Mouse (Mus musculus): Measurements from ENCODE around the gene Zfr2.

Gene Zfr2

DNA sequence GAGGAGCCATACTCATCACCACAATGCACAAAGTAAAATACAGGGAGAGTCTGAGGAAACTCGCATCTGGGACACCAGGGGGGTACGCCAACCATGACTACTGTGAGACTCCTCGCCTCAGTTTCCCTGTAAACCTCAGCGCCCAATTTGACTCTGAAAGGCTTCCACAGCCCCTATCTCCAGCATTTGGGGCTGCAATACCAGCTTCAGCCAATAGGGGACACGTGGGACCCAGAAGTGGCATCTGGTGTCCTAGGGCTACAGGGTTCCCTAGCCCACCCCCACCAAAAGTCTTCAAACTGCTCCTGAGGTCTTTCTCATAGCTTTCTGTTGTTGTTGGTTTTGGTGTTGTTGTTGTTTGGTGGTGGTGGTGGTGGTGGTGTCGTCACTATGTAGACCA lies 55.6 kb downstream of the Zfr2 start:
- no peak for DNase-seq (ENCODE audit: low spot score)

DNA sequence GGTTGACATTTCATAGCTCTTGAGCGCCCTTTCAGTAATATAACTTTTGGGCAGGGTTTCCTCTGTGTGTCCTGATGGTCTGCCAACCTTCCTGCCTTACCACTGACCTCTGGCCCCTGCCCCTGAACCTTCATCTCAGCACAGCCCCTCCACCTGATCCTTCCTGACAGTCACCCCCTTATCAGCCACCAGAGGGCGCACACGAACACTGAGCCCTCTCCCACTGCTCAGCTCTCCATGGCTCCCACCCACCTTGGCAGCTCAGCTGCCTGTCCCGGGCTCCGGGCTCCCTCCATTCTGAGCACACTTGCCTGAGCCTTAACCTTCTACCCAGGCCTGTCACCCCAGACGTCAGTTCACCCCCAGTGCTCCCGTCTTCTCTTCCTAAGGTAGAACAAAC lies 56.3 kb downstream of the Zfr2 start:
- DNase-seq (ENCODE audit: low spot score), result peak; percentile 56

DNA sequence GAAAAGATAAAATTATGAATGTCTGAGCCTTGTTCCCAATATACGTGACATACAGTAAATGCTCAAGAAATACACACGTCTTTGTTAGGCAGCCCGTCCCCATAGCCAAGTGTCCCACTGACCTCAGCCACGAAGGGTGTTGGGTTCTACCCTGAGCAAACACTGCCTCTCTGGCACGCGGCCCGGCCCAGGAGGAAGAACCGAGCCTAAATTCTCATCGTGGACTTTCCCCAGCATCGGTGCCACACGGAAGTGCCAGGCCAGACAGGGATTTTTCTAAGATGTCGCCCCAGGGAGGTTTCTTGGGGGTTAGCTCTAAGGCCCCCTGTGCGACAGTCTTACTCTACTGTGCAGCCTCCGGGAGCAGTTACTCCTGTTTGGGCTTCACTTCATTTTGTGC lies 56.9 kb downstream of the Zfr2 start:
- no peak for DNase-seq (ENCODE audit: low spot score)

DNA sequence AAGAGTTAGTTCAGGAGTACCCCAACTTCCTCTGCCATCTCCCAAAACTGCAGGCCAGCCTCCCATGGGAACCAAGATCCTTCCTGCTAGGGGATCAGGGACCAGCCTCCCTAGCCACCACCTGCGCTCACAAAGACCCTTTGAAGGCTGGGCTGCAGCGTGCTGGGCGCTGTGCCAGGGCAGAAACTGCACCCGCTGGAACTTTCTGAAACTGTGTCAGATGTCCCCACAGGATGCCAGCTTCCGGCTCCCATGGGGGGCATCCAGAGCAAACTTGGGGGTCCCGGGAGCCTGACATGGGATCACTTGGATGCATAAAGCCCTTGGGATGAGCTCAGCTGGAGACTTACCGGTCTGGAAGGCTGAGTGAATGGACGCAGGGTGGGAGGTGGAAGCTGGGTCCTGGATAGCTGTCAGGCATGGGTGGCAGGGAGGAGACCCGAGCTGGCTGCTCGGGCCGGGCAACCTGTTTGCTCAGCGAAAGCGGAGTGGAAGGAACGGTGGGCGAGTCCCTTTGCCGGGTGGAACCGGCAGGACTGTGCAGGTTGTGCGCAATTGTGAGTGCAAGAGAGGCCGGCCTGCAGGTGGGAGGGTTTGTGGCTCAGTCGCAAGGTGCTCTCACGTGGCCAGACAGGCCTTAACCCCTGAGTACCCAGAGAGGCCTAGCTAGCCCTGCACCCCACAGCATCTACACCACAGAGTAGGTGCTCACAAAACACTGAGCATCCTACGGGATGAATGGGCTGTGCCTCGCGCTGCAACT lies 57.9 kb downstream of the Zfr2 start:
- no peak for DNase-seq (ENCODE audit: low spot score)

DNA sequence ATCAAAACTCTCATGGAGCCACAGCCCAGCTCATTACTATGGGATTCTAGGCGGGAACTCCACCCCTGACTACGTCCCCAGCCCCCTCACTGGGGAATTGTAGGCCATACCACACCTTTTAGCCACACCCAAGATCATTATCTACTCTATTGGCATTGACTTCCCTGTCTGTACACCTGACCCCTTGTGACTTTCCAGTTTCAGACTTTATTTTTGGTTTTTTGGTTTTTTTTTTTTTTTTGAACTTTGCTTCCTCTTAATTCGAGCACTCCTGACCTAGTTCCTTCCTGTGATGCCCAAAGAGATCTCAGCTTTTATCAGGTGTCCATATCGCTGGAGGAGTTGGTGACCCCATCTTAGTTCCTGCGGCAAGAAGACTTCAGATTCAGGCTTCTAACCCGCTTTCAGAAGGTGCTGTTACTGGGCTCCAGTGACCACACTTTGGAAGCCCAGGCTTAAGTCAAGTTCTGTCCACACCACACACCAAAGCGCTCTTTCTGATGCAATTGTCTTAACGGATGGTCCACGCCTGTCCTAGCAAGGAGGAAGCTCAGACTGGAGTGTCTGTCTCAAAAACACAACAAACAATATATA lies 58.7 kb downstream of the Zfr2 start, which contains the start of gene Tjp3:
TSS of gene Tjp3 (minus strand) at position 71 of the 594 bp plus-strand sequence.
- no peak for DNase-seq (ENCODE audit: low spot score)

DNA sequence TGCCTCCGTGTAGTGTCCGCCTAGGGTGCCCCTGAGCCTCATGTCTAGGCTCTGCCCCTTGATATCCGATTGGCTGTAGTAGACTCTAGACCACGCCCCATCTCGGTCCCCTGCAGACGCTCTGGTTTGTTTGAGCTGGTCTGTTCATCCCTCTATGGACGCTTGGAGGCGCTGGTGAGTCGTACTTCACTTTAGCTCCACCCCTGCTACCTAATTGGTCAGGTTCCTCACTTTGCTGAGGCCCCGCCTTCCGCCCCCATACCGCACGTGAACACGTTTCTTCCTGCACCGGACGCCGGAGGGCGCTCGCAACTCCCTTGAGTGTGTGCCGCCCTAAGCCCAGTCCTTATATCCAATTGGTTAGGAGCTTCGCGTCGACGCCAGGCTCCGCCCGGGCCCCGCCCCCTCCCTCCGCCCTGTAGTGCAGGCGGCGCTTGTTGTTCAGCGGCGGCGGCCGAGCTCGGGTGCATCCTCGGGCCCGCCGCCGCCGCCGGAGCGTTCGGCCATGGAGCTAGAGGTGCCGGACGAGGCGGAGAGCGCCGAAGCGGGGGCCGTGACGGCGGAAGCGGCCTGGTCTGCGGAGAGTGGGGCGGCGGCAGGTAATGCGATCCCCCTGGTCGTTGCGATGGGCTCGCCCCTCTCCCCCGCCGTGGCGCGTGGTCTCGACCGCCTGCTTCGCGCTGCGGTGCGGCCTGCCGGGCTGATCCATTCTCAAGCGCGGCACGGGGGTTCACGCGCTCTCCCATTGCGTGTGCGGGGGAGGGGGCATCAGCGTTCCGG lies 59.8 kb downstream of the Zfr2 start, which contains the start of gene Pip5k1c:
TSS of gene Pip5k1c (plus strand) at position 410 of the 780 bp plus-strand sequence.
- peak; percentile 97 for DNase-seq (ENCODE audit: low spot score)

DNA sequence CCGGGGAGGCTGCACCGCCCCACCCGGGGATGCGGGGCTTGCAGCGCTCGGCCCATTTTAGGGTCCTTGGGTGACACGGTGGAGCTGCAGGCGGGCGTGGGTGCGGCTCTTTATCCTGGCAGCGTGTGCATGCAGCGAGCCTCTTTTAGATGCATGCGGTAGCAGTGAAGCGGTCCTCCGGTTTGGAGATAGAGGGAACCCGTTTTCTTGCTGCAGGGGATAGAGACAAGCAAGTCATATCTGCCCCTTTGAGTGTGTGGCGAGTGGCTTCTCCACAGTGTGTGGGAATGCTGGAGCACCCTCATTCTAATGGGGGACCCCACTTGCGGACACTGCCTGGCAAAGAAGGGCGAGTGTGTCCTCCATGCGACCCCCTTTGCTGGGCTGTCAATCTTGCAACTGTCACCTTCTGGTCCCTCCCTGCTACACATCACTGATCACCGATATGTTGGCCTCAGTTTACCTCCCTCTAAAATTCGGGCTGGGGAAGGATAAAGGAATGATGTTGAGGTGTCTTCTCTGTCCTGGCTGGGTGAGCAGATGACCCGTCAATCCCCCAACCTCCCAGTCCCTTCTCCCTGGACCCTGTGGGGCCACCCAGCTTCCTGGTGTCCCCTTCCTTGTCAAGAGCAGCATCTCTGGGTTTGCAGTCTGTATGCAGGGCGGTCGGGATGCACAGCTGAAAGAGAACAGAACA lies 60.5 kb downstream of the Zfr2 start:
- DNase-seq (ENCODE audit: low spot score), result no peak

DNA sequence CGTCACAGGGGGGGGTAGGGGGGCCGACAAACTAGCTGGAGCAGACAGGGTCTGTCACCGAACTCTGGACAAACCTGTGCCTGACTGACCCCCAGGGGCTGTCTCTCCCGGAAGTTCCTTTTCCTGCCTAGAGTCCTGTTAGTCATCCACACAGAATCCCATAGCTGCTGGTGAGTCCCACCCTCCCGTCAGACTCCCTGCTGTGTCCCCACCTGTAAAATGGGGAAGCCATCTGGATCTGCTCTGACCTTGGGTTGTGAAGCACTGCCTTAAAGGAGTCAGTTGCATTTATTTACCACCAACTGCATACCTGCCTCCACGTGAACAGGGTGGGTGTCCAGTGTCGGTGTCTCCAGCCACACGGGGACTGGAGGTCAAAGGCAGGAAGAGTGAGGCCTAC lies 61.5 kb downstream of the Zfr2 start:
- DNase-seq (ENCODE audit: low spot score), result no peak

DNA sequence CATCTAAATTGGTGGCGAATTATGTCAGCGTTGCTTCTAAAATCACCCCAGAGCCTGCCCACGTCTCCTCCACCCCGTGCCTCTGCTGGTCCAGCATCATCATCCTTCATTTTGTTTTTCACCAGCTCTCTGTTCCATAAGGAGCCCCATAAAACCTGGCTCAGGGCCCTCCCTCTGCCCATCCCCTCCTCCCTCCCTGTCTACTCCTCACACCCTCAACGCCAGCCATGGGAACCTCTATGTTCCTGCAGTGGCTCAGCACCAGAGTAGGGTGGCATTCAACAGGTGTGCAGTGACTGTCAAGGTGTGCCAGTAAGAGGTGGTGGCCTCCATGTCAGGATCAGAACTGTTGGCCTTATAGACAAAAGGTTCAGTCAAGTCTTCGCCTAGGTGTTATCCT lies 62.2 kb downstream of the Zfr2 start:
- no peak for DNase-seq (ENCODE audit: low spot score)

DNA sequence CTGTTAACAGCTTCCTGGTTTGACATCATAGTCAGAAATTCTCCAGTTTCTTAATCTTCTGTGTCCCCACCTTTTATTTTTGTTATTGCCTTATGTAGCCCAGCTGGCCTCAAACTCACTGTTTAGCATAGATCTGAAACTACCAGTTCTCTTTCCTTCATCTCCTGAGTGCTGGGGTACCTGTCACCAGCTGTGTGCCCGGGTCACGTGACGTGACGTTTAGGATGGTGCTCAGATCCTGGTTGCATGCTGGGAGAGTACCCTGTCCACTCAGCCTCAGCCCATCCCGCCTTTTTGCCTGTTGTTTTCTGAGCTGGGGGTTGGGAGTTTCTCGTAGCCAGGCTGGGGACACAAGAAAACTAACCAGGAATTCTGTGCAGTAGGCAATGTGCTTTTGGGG lies 64.3 kb downstream of the Zfr2 start:
- no peak for DNase-seq (ENCODE audit: low spot score)

DNA sequence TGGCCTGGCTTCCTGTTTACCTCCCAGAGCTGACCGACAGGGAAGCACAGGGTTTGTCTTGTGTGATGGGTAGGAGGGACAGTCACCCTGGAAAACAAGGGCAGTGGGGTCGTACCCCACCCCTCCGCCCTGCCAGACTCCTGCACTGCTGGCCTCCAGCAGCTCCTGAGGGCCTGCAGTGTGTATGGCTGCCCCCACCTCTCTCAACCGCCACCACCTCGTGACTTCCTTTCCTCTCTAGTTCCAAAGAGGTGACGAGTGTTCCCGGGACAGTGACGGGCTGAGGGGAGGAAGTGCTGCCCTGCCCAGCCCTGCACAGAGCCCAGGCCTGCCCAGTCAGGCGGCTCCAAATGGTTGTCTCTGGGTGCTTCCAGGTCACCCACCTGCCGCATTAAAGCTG lies 64.9 kb downstream of the Zfr2 start:
- no peak for DNase-seq (ENCODE audit: low spot score)

DNA sequence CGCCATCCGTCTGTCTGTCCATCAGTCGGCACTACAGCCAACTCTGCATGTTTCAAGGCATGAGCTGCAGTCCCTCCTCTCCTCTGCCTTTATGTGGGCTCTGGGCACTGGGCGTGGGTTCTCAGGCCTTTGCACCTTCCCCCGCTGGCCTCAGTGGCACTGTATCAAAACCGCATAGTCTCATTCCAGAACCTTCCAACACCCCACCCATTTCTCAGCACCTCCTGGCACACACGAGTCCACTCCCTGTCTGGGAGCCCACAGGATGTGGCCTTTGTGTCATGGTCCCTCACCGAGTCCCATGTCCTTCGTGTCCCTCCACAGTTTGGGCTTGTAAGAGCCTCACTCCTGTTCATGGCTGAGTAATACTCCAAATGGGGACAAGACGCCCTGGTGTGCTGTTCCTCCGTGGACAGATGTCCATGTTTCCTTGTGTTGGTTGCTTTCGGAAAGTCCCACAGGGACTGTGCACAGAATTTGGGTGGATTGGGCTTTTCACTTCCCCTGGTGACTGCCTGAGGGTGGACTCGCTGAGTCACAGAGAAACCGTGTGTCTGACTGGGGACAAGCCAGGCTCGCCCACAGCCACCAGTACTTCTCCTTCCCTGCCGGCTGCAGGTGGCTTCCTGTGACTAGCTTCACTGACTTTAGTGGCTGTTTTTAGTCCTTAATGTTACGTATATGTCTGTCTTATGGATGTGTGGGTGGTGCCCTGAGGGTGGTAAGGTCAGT lies 65.6 kb downstream of the Zfr2 start:
- no peak for DNase-seq (ENCODE audit: low spot score)

DNA sequence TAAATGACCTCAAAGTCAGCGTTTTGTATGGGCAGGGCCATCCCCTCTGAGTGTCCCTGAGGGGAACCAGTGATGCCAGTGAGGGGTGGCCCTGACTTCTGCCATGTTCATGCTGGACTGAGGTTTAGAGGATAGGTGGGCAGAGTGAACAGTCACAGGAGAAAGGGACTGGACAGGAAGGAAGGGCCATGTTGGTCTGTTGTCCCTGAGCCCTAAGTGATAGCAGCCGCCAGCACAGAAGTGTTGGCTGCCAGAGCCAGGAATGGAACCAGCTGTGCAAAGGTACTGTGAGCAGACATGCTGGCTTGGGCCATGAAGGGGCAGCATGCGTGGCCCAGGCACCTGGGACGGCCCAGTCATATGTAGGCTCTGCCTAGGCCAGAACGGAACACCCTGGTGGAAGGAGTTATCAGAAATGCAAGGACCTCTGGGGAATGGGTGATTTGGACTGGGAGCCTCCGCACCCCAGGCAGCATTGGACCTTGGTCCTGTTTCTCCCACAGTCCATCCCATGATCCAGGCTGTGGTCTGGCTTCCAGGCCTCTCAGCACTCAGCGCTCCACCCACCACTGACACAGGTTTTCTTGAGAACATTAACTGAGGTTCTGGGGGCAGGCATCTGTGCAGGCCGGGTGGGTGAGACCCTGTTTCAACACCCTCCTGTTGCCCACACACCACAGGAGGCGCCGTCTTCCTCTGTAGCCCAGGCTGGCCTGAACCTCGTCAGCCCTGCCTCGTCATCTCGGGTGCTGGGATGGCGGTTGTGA lies 66.8 kb downstream of the Zfr2 start:
- DNase-seq (ENCODE audit: low spot score), result no peak

DNA sequence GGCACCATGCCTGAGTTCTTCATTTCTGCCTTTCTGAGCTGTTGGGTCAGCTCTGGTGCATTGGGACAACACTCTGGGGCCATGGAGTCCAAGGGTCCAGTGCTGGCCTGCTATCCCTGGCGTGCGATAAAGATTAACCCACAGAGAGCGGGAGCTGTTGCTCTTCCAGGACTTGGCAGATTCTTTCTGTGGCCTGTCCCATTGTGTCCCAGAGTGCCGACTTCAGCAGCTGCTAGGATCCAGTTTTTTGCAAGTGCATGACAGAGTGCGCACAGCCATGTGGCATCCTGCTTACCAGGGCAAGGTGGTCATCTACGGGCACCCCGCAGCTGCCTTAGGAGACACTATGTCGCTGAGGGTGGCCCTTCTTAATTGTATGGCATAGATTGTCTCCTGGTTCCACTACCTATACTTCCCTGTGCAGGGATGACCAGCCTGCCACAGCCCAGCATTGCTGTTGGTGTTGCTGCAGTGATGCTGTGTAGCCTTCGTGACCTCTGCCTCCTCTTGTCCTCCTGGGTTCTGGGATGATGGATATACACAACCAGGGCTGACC lies 67.5 kb downstream of the Zfr2 start:
- DNase-seq (ENCODE audit: low spot score), result no peak

DNA sequence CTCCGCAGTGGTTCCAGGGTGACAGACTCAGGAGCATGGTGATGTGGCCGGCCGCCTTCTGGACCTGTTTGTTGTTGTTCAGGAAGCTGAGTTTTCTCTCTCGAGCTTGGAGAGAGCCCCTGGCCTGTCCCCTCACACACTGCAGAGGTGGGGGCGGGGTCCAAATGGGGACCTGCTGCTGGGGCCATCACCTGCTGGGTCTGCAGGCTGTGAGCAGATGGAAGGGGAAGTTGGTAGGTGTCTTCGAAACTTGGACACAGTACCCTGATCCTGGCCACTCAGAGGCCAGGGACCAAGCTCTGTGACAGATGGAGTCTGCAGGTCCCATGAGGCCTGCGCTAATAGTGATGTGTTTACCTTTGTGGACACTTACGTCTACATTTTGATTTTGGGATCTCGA lies 68.4 kb downstream of the Zfr2 start:
- no peak for DNase-seq (ENCODE audit: low spot score)

All from ovary, postnatal 14 days (tissue).